Mouse (Mus musculus) MEL (cell line): Measurements from ENCODE around the gene St6galnac3.

Experiments used
- HCFC1 ChIP-seq: IDR thresholded peaks from 2 replicates; pipeline ENCODE4 v1.6.1; 2012; ENCODE audit warnings: low read depth, mild to moderate bottlenecking, inconsistent platforms, low read length, improper control_type of control experiment, moderate library complexity
- NRF1 ChIP-seq: IDR thresholded peaks from 2 replicates; pipeline ENCODE4 v1.6.1; 2014; ENCODE audit warnings: low read depth, mild to moderate bottlenecking, inconsistent platforms, low read length, improper control_type of control experiment, moderate library complexity; ENCODE audit not compliant: poor library complexity, insufficient read depth, severe bottlenecking

DNA sequence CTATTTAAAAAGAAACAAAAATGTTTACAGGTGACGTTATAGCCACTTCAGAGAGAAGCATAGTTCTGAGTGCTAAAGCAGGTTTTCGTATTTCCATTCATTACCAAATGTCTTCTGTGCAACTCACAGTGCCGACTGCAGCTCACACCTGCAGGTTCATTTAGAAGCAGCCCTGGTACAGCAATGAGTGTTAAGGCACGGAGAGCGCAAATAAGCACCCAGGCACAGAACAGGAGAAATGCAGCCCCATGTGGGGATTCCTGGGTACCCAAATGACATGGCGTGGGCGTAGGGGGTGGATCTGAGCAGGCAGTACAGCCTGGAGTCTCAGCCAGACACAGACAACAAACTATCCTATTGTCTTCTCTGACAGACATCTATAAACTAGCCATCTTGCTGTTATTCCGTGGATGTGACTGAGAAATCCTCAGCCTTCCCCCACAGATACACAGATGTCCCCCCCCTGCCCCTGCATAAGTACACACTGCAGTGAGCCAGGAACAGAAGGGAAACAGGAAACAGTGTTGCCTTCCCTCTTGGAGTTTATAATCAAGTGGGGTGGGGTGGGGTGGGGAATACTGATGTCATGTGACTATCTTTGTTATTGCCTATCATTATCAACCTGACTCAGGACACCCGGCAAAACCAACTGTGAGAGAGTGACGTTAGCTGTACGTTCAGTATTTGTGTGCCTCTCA, 550.5 kb downstream of the St6galnac3 start:
- TF ChIP-seq HCFC1 = no peak
- no peak for TF ChIP-seq NRF1
